ENCODE assay signal across 27 mouse cellular contexts in the genomic region with DNA sequence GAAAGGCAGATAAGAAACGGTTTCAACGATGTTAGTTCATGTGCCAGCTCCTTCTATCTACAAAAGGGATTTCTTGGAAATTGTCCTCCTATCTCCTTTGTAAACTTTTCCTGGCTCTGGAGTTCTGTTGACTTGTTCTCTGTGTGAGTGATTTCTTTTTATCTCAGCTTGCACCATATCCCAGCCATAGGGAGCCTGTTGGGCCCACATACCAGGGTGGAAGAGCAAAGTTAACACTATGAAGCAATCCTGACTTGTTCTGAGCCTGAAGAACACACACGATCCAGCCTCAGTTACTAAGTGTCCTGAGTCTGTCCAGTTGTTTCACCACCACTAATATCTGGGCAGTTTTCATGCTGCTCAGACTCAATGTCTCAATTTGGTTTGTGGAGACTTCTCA.
A peak's percentile ranks its signal among the peaks of the same experiment; 100 is the strongest.
DNase-seq lines count a peak whose midpoint lies in the region; ATAC-seq and TF ChIP-seq lines count a peak whose summit lies in the region.
"Had no signal": no experiment of that assay in that cellular context is flagged by ENCODE, and none has a peak within 500 bp of the region (broad histone marks: within the 10 kb centered on the region; RNA-seq: fewer than 3 reads in every experiment).

No protein-coding gene starts in this region.

- H3K9me3 ChIP-seq in liver, postnatal 0 days (ENCODE audit: low read length), result no peaks in the 10 kb centered on the region
- H3K9me3 ChIP-seq in liver, embryonic 12.5 days (replicated peaks), result no peaks in the 10 kb centered on the region
- H3K9me3 ChIP-seq in lung, postnatal 0 days (ENCODE audit: low read length), result no peaks in the 10 kb centered on the region
- H3K9me3 ChIP-seq: embryonic facial prominence, embryonic 10.5 days; embryonic facial prominence, embryonic 13.5 days; forebrain, embryonic 12.5 days; forebrain, embryonic 15.5 days; heart, embryonic 12.5 days; heart, embryonic 15.5 days; hindbrain, embryonic 10.5 days; hindbrain, embryonic 13.5 days had no signal

- WGBS in liver, postnatal 0 days (ENCODE audit: insufficient replicate concordance), result 43% methylated on average over 3 of the region's 3 CpGs
- WGBS in liver, embryonic 12.5 days (ENCODE audit: insufficient replicate concordance), result 57% methylated on average over 3 of the region's 3 CpGs
- 28% methylated on average over 3 of the region's 3 CpGs for WGBS in lung, postnatal 0 days

- no peak overlapping the region for H3K27ac ChIP-seq in liver, postnatal 0 days (ENCODE audit: low read depth)
- H3K27ac ChIP-seq in liver, embryonic 12.5 days, result no peak overlapping the region
- no peak overlapping the region for H3K27ac ChIP-seq in lung, postnatal 0 days (ENCODE audit: low read length)
- H3K27ac ChIP-seq: embryonic facial prominence, embryonic 10.5 days; embryonic facial prominence, embryonic 13.5 days; forebrain, embryonic 12.5 days; forebrain, embryonic 15.5 days; heart, embryonic 15.5 days; hindbrain, embryonic 10.5 days; hindbrain, embryonic 13.5 days had no signal

- no peak for TF ChIP-seq CTCF in liver, postnatal 0 days (IDR thresholded peaks at IDR 0.05; ENCODE audit: low read depth)
- TF ChIP-seq CTCF in lung, postnatal 0 days (IDR thresholded peaks at IDR 0.05), result no peak

- H3K4me2 ChIP-seq in liver, postnatal 0 days (ENCODE audit: low read depth, low read length), result no peak overlapping the region
- no peak overlapping the region for H3K4me2 ChIP-seq in liver, embryonic 12.5 days
- H3K4me2 ChIP-seq in lung, postnatal 0 days (replicated peaks; ENCODE audit: low read depth, low read length), result no peak overlapping the region
- H3K4me2 ChIP-seq: embryonic facial prominence, embryonic 13.5 days; forebrain, embryonic 12.5 days; forebrain, embryonic 15.5 days; heart, embryonic 12.5 days; heart, embryonic 15.5 days; hindbrain, embryonic 13.5 days had no signal

- H3K27me3 ChIP-seq in liver, postnatal 0 days (ENCODE audit: insufficient read depth, low read length), result no peaks in the 10 kb centered on the region
- no peaks in the 10 kb centered on the region for H3K27me3 ChIP-seq in liver, embryonic 12.5 days (replicated peaks)
- no peaks in the 10 kb centered on the region for H3K27me3 ChIP-seq in lung, postnatal 0 days (replicated peaks; ENCODE audit: insufficient read depth, low read length)
- H3K27me3 ChIP-seq: embryonic facial prominence, embryonic 13.5 days; forebrain, embryonic 12.5 days; forebrain, embryonic 15.5 days; heart, embryonic 12.5 days; heart, embryonic 15.5 days; hindbrain, embryonic 13.5 days had no signal

- H3K36me3 ChIP-seq in liver, postnatal 0 days (replicated peaks; ENCODE audit: insufficient read depth, low read length), result no peaks in the 10 kb centered on the region
- no peaks in the 10 kb centered on the region for H3K36me3 ChIP-seq in liver, embryonic 12.5 days
- H3K36me3 ChIP-seq in lung, postnatal 0 days (ENCODE audit: insufficient read depth, low read length), result no peaks in the 10 kb centered on the region
- H3K36me3 ChIP-seq: embryonic facial prominence, embryonic 10.5 days; embryonic facial prominence, embryonic 13.5 days; forebrain, embryonic 12.5 days; forebrain, embryonic 15.5 days; heart, embryonic 12.5 days; heart, embryonic 15.5 days; hindbrain, embryonic 10.5 days; hindbrain, embryonic 13.5 days had no signal

- H3K4me1 ChIP-seq in liver, postnatal 0 days (ENCODE audit: insufficient read depth), result no peaks in the 10 kb centered on the region
- H3K4me1 ChIP-seq in liver, embryonic 12.5 days, result no peaks in the 10 kb centered on the region
- no peaks in the 10 kb centered on the region for H3K4me1 ChIP-seq in lung, postnatal 0 days (ENCODE audit: insufficient read depth, low read depth, low read length)
- H3K4me1 ChIP-seq: embryonic facial prominence, embryonic 10.5 days; embryonic facial prominence, embryonic 13.5 days; forebrain, embryonic 12.5 days; forebrain, embryonic 15.5 days; heart, embryonic 12.5 days; heart, embryonic 15.5 days; hindbrain, embryonic 10.5 days; hindbrain, embryonic 13.5 days had no signal

- peak; percentile 49 for ATAC-seq in liver, postnatal 0 days
- no peak for ATAC-seq in liver, embryonic 12.5 days
- peak; percentile 77 for ATAC-seq in lung, postnatal 0 days
- ATAC-seq: CD4-positive, CD25-positive, alpha-beta regulatory T cell, adult 4 months; forebrain, embryonic 15.5 days had no signal

- DNase-seq in liver, postnatal 0 days, result no peak
- DNase-seq in lung, postnatal 0 days (ENCODE audit: low spot score), result peak; percentile 70
- DNase-seq in lung, postnatal 4 days, result no peak
- DNase-seq in adipocyte (ENCODE audit: low spot score), result peak; percentile 13
- DNase-seq in layer of hippocampus, adult 9-11 months, result no peak
- DNase-seq: adrenal gland, adult 8-10 months; adrenal gland, postnatal 25 days; cerebellum, adult 11-12 months; cerebellum, adult 8-10 months; cerebellum, postnatal 10 days; cerebellum, postnatal 36 days; embryo, embryonic 11 days; gastrocnemius, postnatal 25 days; heart, adult 18-20 months; heart, postnatal 10 days; heart, postnatal 36 days had no signal

- no peak overlapping the region for H3K9ac ChIP-seq in liver, postnatal 0 days (replicated peaks)
- no peak overlapping the region for H3K9ac ChIP-seq in liver, embryonic 12.5 days
- H3K9ac ChIP-seq in lung, postnatal 0 days (replicated peaks; ENCODE audit: low read depth), result no peak overlapping the region
- H3K9ac ChIP-seq: embryonic facial prominence, embryonic 13.5 days; forebrain, embryonic 12.5 days; forebrain, embryonic 15.5 days; heart, embryonic 12.5 days; heart, embryonic 15.5 days; hindbrain, embryonic 13.5 days had no signal

- no peak overlapping the region for H3K4me3 ChIP-seq in liver, postnatal 0 days (ENCODE audit: low read depth, low read length)
- no peak overlapping the region for H3K4me3 ChIP-seq in liver, embryonic 12.5 days
- no peak overlapping the region for H3K4me3 ChIP-seq in lung, postnatal 0 days (ENCODE audit: low read depth, low read length)
- H3K4me3 ChIP-seq: embryonic facial prominence, embryonic 10.5 days; embryonic facial prominence, embryonic 13.5 days; erythroblast, embryonic 14.5 days; forebrain, embryonic 12.5 days; forebrain, embryonic 15.5 days; heart, embryonic 12.5 days; heart, embryonic 15.5 days; hindbrain, embryonic 10.5 days; hindbrain, embryonic 13.5 days had no signal

- TF ChIP-seq EP300 in liver, postnatal 0 days (IDR thresholded peaks at IDR 0.05; ENCODE audit: low read depth), result no peak
- TF ChIP-seq EP300 in lung, postnatal 0 days (IDR thresholded peaks at IDR 0.05), result no peak

Comparison
In these comparisons a context has a peak if more than half of its experiments do, and no peak if none do; other contexts are left out.
1. DNase-seq: peak in lung, postnatal 0 days (single experiment) and adipocyte (single experiment); none in liver, postnatal 0 days (single experiment), lung, postnatal 4 days (0 of 2) and layer of hippocampus, adult 9-11 months (single experiment).